ENCODE assay signal across 10 mouse cellular contexts in genomic region chr13:43991774-43992173, GRCm38 (mm10).
A peak's percentile ranks its signal among the peaks of the same experiment; 100 is the strongest.
DNase-seq lines count a peak whose midpoint lies in the region; ATAC-seq and TF ChIP-seq lines count a peak whose summit lies in the region.
"Had no signal": no experiment of that assay in that cellular context is flagged by ENCODE, and none has a peak within 500 bp of the region (broad histone marks: within the 10 kb centered on the region; RNA-seq: fewer than 3 reads in every experiment).

No protein-coding gene starts in this region.

- TF ChIP-seq POLR2A in brain, embryonic 14.5 days (IDR thresholded peaks at IDR 0.05; ENCODE audit: borderline replicate concordance, extremely low read depth, insufficient read depth, insufficient read length, poor library complexity, severe bottlenecking) = no peak

- H3K9ac ChIP-seq in heart, embryonic 11.5 days (ENCODE audit: low read depth, low read length) = no peak overlapping the region
- no peak overlapping the region for H3K9ac ChIP-seq in liver, postnatal 0 days (replicated peaks)
- H3K9ac ChIP-seq in stomach, embryonic 16.5 days (ENCODE audit: low read length) = no peak overlapping the region

- no peak overlapping the region for H3K4me2 ChIP-seq in heart, embryonic 11.5 days
- peak overlapping the region; percentile 34 for H3K4me2 ChIP-seq in liver, postnatal 0 days (ENCODE audit: low read depth, low read length)
- 0 out of 2 replicates have a peak overlapping the region, but pooled peaks have one; percentile 6 for H3K4me2 ChIP-seq in stomach, embryonic 16.5 days (ENCODE audit: low read depth, low read length)

- DNase-seq in heart, adult 18-20 months = peak; percentile 70 to 75
- peak; percentile 76 for DNase-seq in MN1 (ENCODE audit: low spot score)
- peak; percentile 85 for DNase-seq in brain, embryonic 14.5 days (ENCODE audit: low read depth)
- peak; percentile 74 for DNase-seq in heart, postnatal 4 days
- peak; percentile 61 for DNase-seq in liver, postnatal 0 days
- DNase-seq in thymus, postnatal 14 days = no peak

- no peaks in the 10 kb centered on the region for H3K27me3 ChIP-seq in heart, embryonic 11.5 days (ENCODE audit: control insufficient read depth, insufficient read depth, low read length)
- no peaks in the 10 kb centered on the region for H3K27me3 ChIP-seq in liver, postnatal 0 days (ENCODE audit: insufficient read depth, low read length)
- no peaks in the 10 kb centered on the region for H3K27me3 ChIP-seq in stomach, embryonic 16.5 days (ENCODE audit: control insufficient read depth, insufficient read depth, low read length)

- WGBS in heart, embryonic 11.5 days (ENCODE audit: insufficient replicate concordance) = 44% methylated on average over 5 of the region's 5 CpGs
- 32% methylated on average over 5 of the region's 5 CpGs for WGBS in liver, postnatal 0 days (ENCODE audit: insufficient replicate concordance)
- WGBS in stomach, embryonic 16.5 days = 11% methylated on average over 5 of the region's 5 CpGs

- no peak overlapping the region for H3K27ac ChIP-seq in heart, embryonic 11.5 days (ENCODE audit: low read depth, low read length)
- H3K27ac ChIP-seq in liver, postnatal 0 days (ENCODE audit: low read depth) = no peak overlapping the region
- peak overlapping the region; percentile 34; the same call in 1 of the 2 replicates for H3K27ac ChIP-seq in stomach, embryonic 16.5 days (ENCODE audit: low read length)
- H3K27ac ChIP-seq: macrophage had no signal

- peaks cover 18% of the 10 kb centered on the region for H3K4me1 ChIP-seq in heart, embryonic 11.5 days (ENCODE audit: control insufficient read depth, insufficient read depth, low read length)
- no peaks in the 10 kb centered on the region; the same call in 1 of the 2 replicates for H3K4me1 ChIP-seq in liver, postnatal 0 days (ENCODE audit: insufficient read depth)
- peaks cover 16% of the 10 kb centered on the region for H3K4me1 ChIP-seq in stomach, embryonic 16.5 days (ENCODE audit: control insufficient read depth, insufficient read depth, low read length)

- H3K36me3 ChIP-seq in heart, embryonic 11.5 days (ENCODE audit: control insufficient read depth, insufficient read depth, low read length) = no peaks in the 10 kb centered on the region
- no peaks in the 10 kb centered on the region for H3K36me3 ChIP-seq in liver, postnatal 0 days (replicated peaks; ENCODE audit: insufficient read depth, low read length)
- H3K36me3 ChIP-seq in stomach, embryonic 16.5 days (ENCODE audit: control insufficient read depth, insufficient read depth, low read length) = no peaks in the 10 kb centered on the region
- H3K36me3 ChIP-seq: G1E had no signal

- no peak for ATAC-seq in heart, embryonic 11.5 days (replicated peaks; ENCODE audit: insufficient number of reproducible peaks, low FRiP score, low TSS enrichment)
- peak; percentile 74 for ATAC-seq in liver, postnatal 0 days
- peak; percentile 71; the same call in 1 of the 2 replicates for ATAC-seq in stomach, embryonic 16.5 days (ENCODE audit: insufficient read depth, low FRiP score)

- H3K9me3 ChIP-seq in heart, embryonic 11.5 days (replicated peaks; ENCODE audit: control insufficient read depth, low read length) = no peaks in the 10 kb centered on the region
- H3K9me3 ChIP-seq in liver, postnatal 0 days (ENCODE audit: low read length) = no peaks in the 10 kb centered on the region
- H3K9me3 ChIP-seq in stomach, embryonic 16.5 days (replicated peaks; ENCODE audit: control insufficient read depth, low read length) = no peaks in the 10 kb centered on the region
- H3K9me3 ChIP-seq: G1E had no signal

- TF ChIP-seq EP300 in liver, postnatal 0 days (IDR thresholded peaks at IDR 0.05; ENCODE audit: low read depth) = no peak

- TF ChIP-seq CTCF in brain, embryonic 14.5 days (IDR thresholded peaks at IDR 0.05; ENCODE audit: borderline replicate concordance, extremely low read depth, insufficient read depth, insufficient read length) = no peak
- TF ChIP-seq CTCF in liver, postnatal 0 days (IDR thresholded peaks at IDR 0.05; ENCODE audit: low read depth) = no peak

- H3K4me3 ChIP-seq in heart, embryonic 11.5 days (ENCODE audit: low read depth, low read length) = no peak overlapping the region
- H3K4me3 ChIP-seq in liver, postnatal 0 days (ENCODE audit: low read depth, low read length) = no peak overlapping the region
- H3K4me3 ChIP-seq in stomach, embryonic 16.5 days (replicated peaks; ENCODE audit: low read length) = no peak overlapping the region
